Mouse (Mus musculus): ENCODE measurements around the gene Fam69b. TPM values are rescaled to one million over a fixed set of nuclear protein-coding genes. Genes with fewer than 3 reads are reported as not detected.

Fam69b gene
- 43.7 and 50.3 TPM in 2 replicates for polyA plus RNA-seq (2014; fragmentation: Nextera tagmentation; extraction: Ambion mirVana)

DNA sequence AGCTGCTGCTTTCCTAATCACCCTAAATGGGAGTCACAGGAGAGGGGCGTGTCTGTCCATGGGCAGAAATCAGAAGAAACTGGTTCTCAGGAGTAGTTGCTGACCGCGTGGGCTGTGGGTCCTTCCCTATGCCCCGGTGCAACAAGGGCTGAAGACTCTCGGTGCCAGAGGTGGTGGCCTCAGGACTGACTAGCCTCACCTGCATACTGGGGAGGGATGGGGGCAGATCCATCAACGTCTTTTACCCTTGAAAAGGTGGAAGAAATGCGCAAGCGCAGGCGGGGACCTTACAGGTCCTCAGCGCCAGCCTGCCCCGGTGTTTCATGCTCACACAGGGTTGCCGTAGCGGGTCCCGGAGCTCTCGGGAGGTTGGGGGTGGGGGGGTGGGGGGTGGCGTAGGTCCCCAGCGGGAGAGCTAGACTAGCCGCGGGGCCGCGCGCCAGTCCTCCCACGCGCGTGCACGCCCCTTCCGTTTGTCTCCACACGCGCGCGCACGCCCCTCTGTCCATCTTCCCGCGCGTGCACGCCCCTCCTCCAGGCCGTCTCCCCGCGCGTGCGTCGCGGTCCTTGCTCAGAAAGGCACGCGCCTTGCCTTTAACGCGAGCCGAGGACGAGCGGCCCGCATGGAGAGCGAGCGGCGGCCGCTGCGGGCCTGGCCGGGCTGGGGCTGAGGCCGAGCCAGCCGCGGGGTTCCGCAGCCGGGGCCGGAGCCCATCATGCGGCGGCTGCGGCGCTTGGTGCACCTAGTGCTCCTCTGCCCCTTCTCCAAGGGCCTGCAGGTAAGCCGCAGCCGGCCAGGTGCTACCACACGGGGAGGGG, at the start of gene Fam69b:
TSS of gene Fam69b (plus strand) at position 537 of the 819 bp plus-strand sequence.
- DNase-seq (ENCODE audit: low spot score) (peak; percentile 88), ATAC-seq (ENCODE audit: insufficient read depth, low FRiP score, low TSS enrichment) (peak; percentile 62)
- peak within 1 kb of the TSS; percentile 98 for H3K4me2 ChIP-seq (ENCODE audit: low read depth)
- H3K27ac ChIP-seq (ENCODE audit: low read depth, low read length): peak within 1 kb of the TSS; percentile 44; the same call in 1 of the 2 replicates
- no peaks in the 10 kb centered on the region for H3K9me3 ChIP-seq (ENCODE audit: control insufficient read depth, low read length)
- peaks cover 20% of the 10 kb centered on the region for H3K4me1 ChIP-seq (ENCODE audit: control insufficient read depth, insufficient read depth, low read length)
- no peaks in the 10 kb centered on the region for H3K27me3 ChIP-seq (ENCODE audit: control insufficient read depth, insufficient read depth, low read length)
- peak within 1 kb of the TSS; percentile 58 for H3K4me3 ChIP-seq (ENCODE audit: low read depth, low read length)
- WGBS: 1% methylated on average over 51 of the region's 70 CpGs
- H3K36me3 ChIP-seq (ENCODE audit: control insufficient read depth, insufficient read depth, low read length): no peaks in the 10 kb centered on the region
- peak within 1 kb of the TSS; percentile 82 for H3K9ac ChIP-seq (ENCODE audit: low read length)

DNA sequence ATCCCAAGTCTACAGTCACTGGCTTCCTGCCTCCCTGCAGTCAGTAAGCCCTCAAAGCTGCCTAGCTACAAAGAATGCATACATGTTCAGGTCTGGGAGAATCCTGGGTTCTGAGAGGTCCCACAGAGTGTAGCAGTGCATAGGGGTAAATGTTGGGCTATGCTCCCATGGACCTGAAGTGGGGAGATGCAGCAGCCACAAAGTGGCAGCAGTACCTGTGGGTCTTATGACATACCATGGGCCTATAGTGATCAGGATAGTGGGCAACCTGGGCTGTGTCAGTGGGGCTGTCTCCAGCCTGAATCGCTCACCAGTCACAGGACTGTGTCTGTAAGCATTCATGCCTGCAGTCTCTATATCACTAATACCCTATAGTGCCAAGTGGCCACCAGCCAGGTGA, 48.5 kb upstream of the Fam69b start, which contains the start of gene Egfl7:
TSS of gene Egfl7 (plus strand) at position 301 of the 400 bp plus-strand sequence.
- H3K36me3 ChIP-seq (ENCODE audit: control insufficient read depth, insufficient read depth, low read length): no peaks in the 10 kb centered on the region
- DNase-seq (ENCODE audit: low spot score) (no peak), ATAC-seq (ENCODE audit: insufficient read depth, low FRiP score, low TSS enrichment) (no peak)
- H3K4me2 ChIP-seq (ENCODE audit: low read depth): no peak within 1 kb of the TSS
- no peak within 1 kb of the TSS for H3K27ac ChIP-seq (ENCODE audit: low read depth, low read length)
- H3K27me3 ChIP-seq (ENCODE audit: control insufficient read depth, insufficient read depth, low read length): no peaks in the 10 kb centered on the region
- no peak within 1 kb of the TSS for H3K4me3 ChIP-seq (ENCODE audit: low read depth, low read length)
- WGBS: 100% methylated on average over 1 of the region's 1 CpGs
- H3K4me1 ChIP-seq (ENCODE audit: control insufficient read depth, insufficient read depth, low read length): peaks cover 11% of the 10 kb centered on the region; the same call in 1 of the 2 replicates
- no peak within 1 kb of the TSS; the same call in 1 of the 2 replicates for H3K9ac ChIP-seq (ENCODE audit: low read length)
- H3K9me3 ChIP-seq (ENCODE audit: control insufficient read depth, low read length): no peaks in the 10 kb centered on the region

DNA sequence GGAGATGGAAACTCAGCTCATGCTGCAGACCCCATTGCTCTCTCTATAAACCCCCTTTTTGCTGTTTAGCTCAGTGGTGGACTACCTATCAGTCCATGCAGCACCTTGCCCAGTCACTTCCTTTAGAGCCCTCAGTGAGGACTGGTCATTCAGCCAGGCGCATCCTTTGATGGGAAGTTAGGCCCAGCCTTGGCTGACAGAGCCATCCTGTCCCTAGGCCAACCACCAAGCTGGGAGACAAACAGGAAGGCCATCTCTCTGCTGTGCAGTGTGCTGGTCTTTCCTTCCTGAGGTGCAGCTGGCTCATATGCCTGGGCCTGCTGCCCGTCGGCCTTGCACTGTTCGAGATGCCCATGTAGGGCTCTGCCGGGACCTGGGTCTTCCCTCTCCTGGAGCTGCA, 47.5 kb upstream of the Fam69b start:
- 87% methylated on average over 5 of the region's 5 CpGs for WGBS
- Histone ChIP-seq H3K4me1 (ENCODE audit: control insufficient read depth, insufficient read depth, low read length) (peaks cover 11% of the 10 kb centered on the region; the same call in 1 of the 2 replicates), H3K4me2 (ENCODE audit: low read depth) (no peak overlapping the region), H3K4me3 (ENCODE audit: low read depth, low read length) (no peak overlapping the region), H3K36me3 (ENCODE audit: control insufficient read depth, insufficient read depth, low read length) (no peaks in the 10 kb centered on the region), H3K9me3 (ENCODE audit: control insufficient read depth, low read length) (no peaks in the 10 kb centered on the region), H3K27me3 (ENCODE audit: control insufficient read depth, insufficient read depth, low read length) (no peaks in the 10 kb centered on the region), H3K27ac (ENCODE audit: low read depth, low read length) (no peak overlapping the region), H3K9ac (ENCODE audit: low read length) (no peak overlapping the region)
- DNase-seq (ENCODE audit: low spot score): no peak
- ATAC-seq (ENCODE audit: insufficient read depth, low FRiP score, low TSS enrichment): no peak

DNA sequence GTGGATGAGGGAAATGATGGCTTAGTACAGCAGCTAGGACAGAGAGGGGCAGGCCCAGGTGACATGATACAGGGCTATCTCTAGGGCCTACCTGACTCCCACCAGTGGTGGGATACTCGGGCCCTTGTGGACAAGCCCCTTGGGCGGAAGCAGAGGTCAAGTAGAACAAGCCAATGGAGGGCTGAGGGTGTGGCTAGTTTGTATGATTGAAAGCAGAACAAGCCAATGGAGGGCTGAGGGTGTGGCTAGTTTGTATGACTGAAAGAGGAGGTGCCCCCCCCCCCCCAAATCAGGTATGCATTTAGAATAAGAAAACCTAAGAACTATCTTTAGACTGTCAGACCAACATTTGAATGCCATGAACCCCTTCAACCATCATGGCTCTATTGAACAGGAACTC, 46.1 kb upstream of the Fam69b start:
- 69% methylated on average over 2 of the region's 2 CpGs for WGBS
- H3K4me3 ChIP-seq (ENCODE audit: low read depth, low read length): no peak overlapping the region
- no peak overlapping the region for H3K9ac ChIP-seq (ENCODE audit: low read length)
- no peak overlapping the region for H3K27ac ChIP-seq (ENCODE audit: low read depth, low read length)
- no peak for ATAC-seq (ENCODE audit: insufficient read depth, low FRiP score, low TSS enrichment)
- H3K9me3 ChIP-seq (ENCODE audit: control insufficient read depth, low read length): no peaks in the 10 kb centered on the region
- no peaks in the 10 kb centered on the region for H3K27me3 ChIP-seq (ENCODE audit: control insufficient read depth, insufficient read depth, low read length)
- H3K36me3 ChIP-seq (ENCODE audit: control insufficient read depth, insufficient read depth, low read length): no peaks in the 10 kb centered on the region
- no peak for DNase-seq (ENCODE audit: low spot score)
- no peak overlapping the region for H3K4me2 ChIP-seq (ENCODE audit: low read depth)
- H3K4me1 ChIP-seq (ENCODE audit: control insufficient read depth, insufficient read depth, low read length): peaks cover 11% of the 10 kb centered on the region; the same call in 1 of the 2 replicates

DNA sequence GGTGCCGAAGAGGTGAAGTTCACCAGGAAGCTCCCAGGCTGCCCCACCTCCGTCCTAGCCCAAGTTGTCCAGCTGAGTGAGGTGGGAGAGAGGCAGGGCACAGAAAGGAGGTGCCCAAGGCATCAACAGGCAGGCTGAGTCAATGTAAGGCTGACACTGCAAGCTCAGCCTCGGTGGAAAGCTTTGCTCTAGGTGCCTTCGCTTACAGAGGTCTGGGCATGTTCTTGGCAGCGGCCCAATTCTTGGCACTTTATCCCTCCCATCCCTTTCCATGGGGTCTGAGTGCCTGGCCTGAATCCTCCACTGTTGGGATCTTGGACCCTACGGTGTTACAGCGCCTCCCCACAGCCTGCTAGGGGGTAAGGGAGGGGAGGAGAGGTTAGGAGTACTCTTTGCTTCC, 45.5 kb upstream of the Fam69b start:
- Histone ChIP-seq H3K27ac (ENCODE audit: low read depth, low read length) (no peak overlapping the region), H3K9me3 (ENCODE audit: control insufficient read depth, low read length) (no peaks in the 10 kb centered on the region), H3K4me2 (ENCODE audit: low read depth) (no peak overlapping the region), H3K4me3 (ENCODE audit: low read depth, low read length) (no peak overlapping the region), H3K36me3 (ENCODE audit: control insufficient read depth, insufficient read depth, low read length) (no peaks in the 10 kb centered on the region), H3K4me1 (ENCODE audit: control insufficient read depth, insufficient read depth, low read length) (peaks cover 7% of the 10 kb centered on the region; the same call in 1 of the 2 replicates), H3K9ac (ENCODE audit: low read length) (no peak overlapping the region), H3K27me3 (ENCODE audit: control insufficient read depth, insufficient read depth, low read length) (no peaks in the 10 kb centered on the region)
- no peak for DNase-seq (ENCODE audit: low spot score)
- WGBS: 85% methylated on average over 7 of the region's 7 CpGs
- ATAC-seq (ENCODE audit: insufficient read depth, low FRiP score, low TSS enrichment): no peak

DNA sequence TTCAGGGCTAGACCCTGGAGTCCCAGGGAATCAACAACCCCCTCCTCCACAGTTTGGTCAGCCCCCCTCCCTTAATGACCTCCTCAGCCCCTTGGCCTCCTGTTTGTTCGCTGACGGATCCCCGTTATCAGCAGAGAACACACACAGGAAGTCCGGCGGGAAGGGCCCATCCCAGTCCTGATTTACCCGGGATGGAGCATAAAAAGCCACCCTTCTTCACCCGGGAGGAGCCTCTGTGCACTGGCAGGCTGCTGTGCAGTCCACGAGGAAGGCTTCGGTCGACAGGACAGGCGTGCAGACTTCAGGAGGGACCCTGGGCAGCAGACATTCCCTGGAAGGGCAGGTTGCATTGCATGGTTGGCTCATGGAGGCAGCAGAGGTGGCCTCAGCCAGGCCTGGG, 44.6 kb upstream of the Fam69b start:
- Histone ChIP-seq H3K9ac (ENCODE audit: low read length) (no peak overlapping the region; the same call in 1 of the 2 replicates), H3K27me3 (ENCODE audit: control insufficient read depth, insufficient read depth, low read length) (no peaks in the 10 kb centered on the region), H3K36me3 (ENCODE audit: control insufficient read depth, insufficient read depth, low read length) (no peaks in the 10 kb centered on the region), H3K27ac (ENCODE audit: low read depth, low read length) (peak overlapping the region; percentile 39; the same call in 1 of the 2 replicates), H3K9me3 (ENCODE audit: control insufficient read depth, low read length) (no peaks in the 10 kb centered on the region), H3K4me3 (ENCODE audit: low read depth, low read length) (0 out of 2 replicates have a peak overlapping the region, but pooled peaks have one; percentile 12), H3K4me1 (ENCODE audit: control insufficient read depth, insufficient read depth, low read length) (no peaks in the 10 kb centered on the region), H3K4me2 (ENCODE audit: low read depth) (no peak overlapping the region)
- DNase-seq (ENCODE audit: low spot score) (no peak), ATAC-seq (ENCODE audit: insufficient read depth, low FRiP score, low TSS enrichment) (no peak)
- 65% methylated on average over 11 of the region's 11 CpGs for WGBS

DNA sequence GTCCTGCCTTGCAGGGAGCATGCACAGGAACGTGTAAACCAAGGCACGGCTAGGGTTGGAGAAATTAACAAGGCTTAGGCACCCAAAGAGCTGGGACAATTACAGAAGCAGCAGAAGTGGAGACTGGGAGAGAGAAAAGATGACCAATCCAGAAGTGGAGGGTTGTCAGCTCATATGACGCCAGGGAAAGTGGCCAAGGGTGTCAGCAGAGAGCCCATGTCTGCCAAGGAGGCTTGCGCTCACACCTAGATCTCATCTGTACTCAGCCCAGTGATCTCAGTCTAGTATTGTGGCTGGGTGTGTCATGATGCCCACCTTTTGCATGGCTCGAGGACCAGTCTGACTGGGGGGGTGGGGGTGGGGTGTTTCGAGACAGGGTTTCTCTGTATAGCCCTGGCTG, 42.5 kb upstream of the Fam69b start:
- Histone ChIP-seq H3K4me2 (ENCODE audit: low read depth) (no peak overlapping the region), H3K27ac (ENCODE audit: low read depth, low read length) (0 out of 2 replicates have a peak overlapping the region, but pooled peaks have one; percentile 34), H3K27me3 (ENCODE audit: control insufficient read depth, insufficient read depth, low read length) (no peaks in the 10 kb centered on the region), H3K4me3 (ENCODE audit: low read depth, low read length) (peak overlapping the region; percentile 54), H3K4me1 (ENCODE audit: control insufficient read depth, insufficient read depth, low read length) (no peaks in the 10 kb centered on the region), H3K9me3 (ENCODE audit: control insufficient read depth, low read length) (no peaks in the 10 kb centered on the region), H3K36me3 (ENCODE audit: control insufficient read depth, insufficient read depth, low read length) (no peaks in the 10 kb centered on the region), H3K9ac (ENCODE audit: low read length) (0 out of 2 replicates have a peak overlapping the region, but pooled peaks have one; percentile 32)
- 61% methylated on average over 6 of the region's 6 CpGs for WGBS
- no peak for DNase-seq (ENCODE audit: low spot score)
- ATAC-seq (ENCODE audit: insufficient read depth, low FRiP score, low TSS enrichment): no peak

DNA sequence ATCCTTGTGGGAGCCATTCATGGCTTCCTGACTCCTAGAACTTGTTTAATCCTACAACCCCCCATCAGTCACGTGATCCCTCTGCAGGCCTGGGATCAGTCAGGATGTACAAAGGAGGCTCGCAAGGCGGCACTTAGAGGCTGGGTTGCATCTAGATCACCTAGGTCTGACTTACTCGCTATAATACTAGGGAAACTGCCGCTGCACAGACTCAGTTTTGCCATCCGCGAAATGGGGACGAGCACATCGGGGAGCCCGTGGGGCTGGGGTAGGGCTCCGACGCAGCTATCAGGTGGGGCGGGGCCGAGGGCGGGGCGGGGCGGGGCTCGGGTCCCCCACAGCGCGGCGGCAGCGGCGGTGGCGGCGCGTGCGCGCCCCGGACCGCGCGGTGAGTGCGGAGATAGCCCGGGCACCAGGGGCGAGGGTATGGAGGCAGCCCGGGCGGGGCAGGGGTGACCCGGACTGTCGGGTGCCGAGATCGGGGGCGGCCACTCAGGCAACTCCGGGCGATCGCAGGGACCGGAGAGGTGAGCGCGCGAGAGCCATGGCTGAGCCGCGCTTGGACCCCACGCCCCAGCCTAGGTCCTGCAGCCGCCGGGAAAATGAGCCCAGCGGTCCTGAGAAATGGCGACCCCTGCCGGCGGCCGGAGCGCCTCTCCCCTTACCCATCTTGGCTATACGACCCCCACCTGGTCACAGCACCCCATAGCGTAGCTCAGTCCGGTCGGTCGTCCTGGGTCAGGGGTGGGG, 41.8 kb upstream of the Fam69b start, which contains the start of gene Gm20532:
TSS of gene Gm20532 (plus strand) at position 346 of the 750 bp plus-strand sequence.
- Histone ChIP-seq H3K27ac (ENCODE audit: low read depth, low read length) (peak within 1 kb of the TSS; percentile 49; the same call in 1 of the 2 replicates), H3K4me3 (ENCODE audit: low read depth, low read length) (peak within 1 kb of the TSS; percentile 54), H3K4me1 (ENCODE audit: control insufficient read depth, insufficient read depth, low read length) (no peaks in the 10 kb centered on the region), H3K9me3 (ENCODE audit: control insufficient read depth, low read length) (no peaks in the 10 kb centered on the region), H3K4me2 (ENCODE audit: low read depth) (peak within 1 kb of the TSS; percentile 57), H3K9ac (ENCODE audit: low read length) (peak within 1 kb of the TSS; percentile 53), H3K36me3 (ENCODE audit: control insufficient read depth, insufficient read depth, low read length) (no peaks in the 10 kb centered on the region), H3K27me3 (ENCODE audit: control insufficient read depth, insufficient read depth, low read length) (no peaks in the 10 kb centered on the region)
- under 1% methylated on average over 62 of the region's 65 CpGs for WGBS
- peak; percentile 87 for ATAC-seq (ENCODE audit: insufficient read depth, low FRiP score, low TSS enrichment)
- peak; percentile 86 for DNase-seq (ENCODE audit: low spot score)

Measured in neural tube, embryonic 11.5 days (tissue).